Mouse (Mus musculus): ENCODE data around the gene Hepacam. TPM values are rescaled to one million over a fixed set of nuclear protein-coding genes. Genes with fewer than 3 reads are reported as not detected.
A peak's percentile ranks its signal among the peaks of the same experiment; 100 is the strongest.

Gene Hepacam
- polyA plus RNA-seq, 1 experiment from 2014 or later: 7.4 TPM

- no peak for ATAC-seq (ENCODE audit: low FRiP score)
- H3K36me3 ChIP-seq: no peaks in the 10 kb centered on the region
- H3K9me3 ChIP-seq: no peaks in the 10 kb centered on the region
- no peak overlapping the region for H3K4me3 ChIP-seq
- H3K27me3 ChIP-seq: no peaks in the 10 kb centered on the region
- no peak overlapping the region for H3K4me2 ChIP-seq
- H3K4me1 ChIP-seq (replicated peaks): peaks cover 21% of the 10 kb centered on the region
- WGBS: 67% methylated on average over 1 of the region's 1 CpGs
- no peak overlapping the region for H3K27ac ChIP-seq
- H3K9ac ChIP-seq: no peak overlapping the region
Observed at GRCm38 (mm10) chr9:37362881-37363280, 4.3 kb upstream of the Hepacam start.

- Histone ChIP-seq H3K4me1 (replicated peaks) (peaks cover 20% of the 10 kb centered on the region), H3K27ac (no peak overlapping the region), H3K9ac (no peak overlapping the region), H3K36me3 (no peaks in the 10 kb centered on the region), H3K9me3 (no peaks in the 10 kb centered on the region), H3K27me3 (no peaks in the 10 kb centered on the region), H3K4me3 (no peak overlapping the region), H3K4me2 (no peak overlapping the region)
- no peak for ATAC-seq (ENCODE audit: low FRiP score)
- WGBS: 64% methylated on average over 3 of the region's 3 CpGs
Observed at GRCm38 (mm10) chr9:37363551-37363950, 3.6 kb upstream of the Hepacam start.

- Histone ChIP-seq H3K9me3 (no peaks in the 10 kb centered on the region), H3K36me3 (no peaks in the 10 kb centered on the region), H3K27me3 (no peaks in the 10 kb centered on the region), H3K4me2 (no peak overlapping the region), H3K4me3 (no peak overlapping the region), H3K27ac (no peak overlapping the region), H3K4me1 (replicated peaks) (peaks cover 12% of the 10 kb centered on the region), H3K9ac (no peak overlapping the region)
- ATAC-seq (ENCODE audit: low FRiP score): no peak
- 67% methylated on average over 3 of the region's 3 CpGs for WGBS
Observed at GRCm38 (mm10) chr9:37364392-37364791, 2.8 kb upstream of the Hepacam start.

GRCm38 (mm10) chr9:37365706-37366105 is 1.4 kb upstream of the Hepacam start:
- WGBS: 76% methylated on average over 5 of the region's 5 CpGs
- ATAC-seq (ENCODE audit: low FRiP score): no peak
- Histone ChIP-seq H3K4me3 (no peak overlapping the region), H3K4me1 (replicated peaks) (0 out of 2 replicates have a peak, but pooled peaks cover 2% of the 10 kb centered on the region), H3K27ac (no peak overlapping the region), H3K9me3 (no peaks in the 10 kb centered on the region), H3K36me3 (no peaks in the 10 kb centered on the region), H3K27me3 (no peaks in the 10 kb centered on the region), H3K4me2 (no peak overlapping the region), H3K9ac (no peak overlapping the region)

GRCm38 (mm10) chr9:37368081-37368830 is 1.1 kb downstream of the Hepacam start:
- no peaks in the 10 kb centered on the region for H3K9me3 ChIP-seq

GRCm38 (mm10) chr9:37368860-37369259 is 1.7 kb downstream of the Hepacam start:
- Histone ChIP-seq H3K4me3 (no peak overlapping the region), H3K27ac (no peak overlapping the region), H3K36me3 (no peaks in the 10 kb centered on the region), H3K27me3 (no peaks in the 10 kb centered on the region), H3K9me3 (no peaks in the 10 kb centered on the region), H3K4me2 (peak overlapping the region; percentile 1; the same call in 1 of the 2 replicates), H3K4me1 (replicated peaks) (no peaks in the 10 kb centered on the region), H3K9ac (no peak overlapping the region)
- WGBS: 88% methylated on average over 8 of the region's 8 CpGs
- no peak for ATAC-seq (ENCODE audit: low FRiP score)

More at GRCm38 (mm10) chr9:37368081-37368830, 1.1 kb downstream of the Hepacam start:
- peak overlapping the region; percentile 1; the same call in 1 of the 2 replicates for H3K4me2 ChIP-seq
- H3K4me1 ChIP-seq (replicated peaks): no peaks in the 10 kb centered on the region
- peak overlapping the region; percentile 77 for H3K27ac ChIP-seq
- no peaks in the 10 kb centered on the region for H3K36me3 ChIP-seq
- H3K4me3 ChIP-seq: 0 out of 2 replicates have a peak overlapping the region, but pooled peaks have one; percentile 8
- WGBS: 90% methylated on average over 11 of the region's 11 CpGs
- no peak overlapping the region for H3K9ac ChIP-seq
- ATAC-seq (ENCODE audit: low FRiP score): no peak
- no peaks in the 10 kb centered on the region for H3K27me3 ChIP-seq

- Histone ChIP-seq H3K4me2 (no peak overlapping the region), H3K4me1 (replicated peaks) (no peaks in the 10 kb centered on the region), H3K9me3 (no peaks in the 10 kb centered on the region), H3K27ac (no peak overlapping the region), H3K36me3 (no peaks in the 10 kb centered on the region), H3K4me3 (no peak overlapping the region), H3K27me3 (no peaks in the 10 kb centered on the region), H3K9ac (no peak overlapping the region)
- 88% methylated on average over 7 of the region's 7 CpGs for WGBS
- no peak for ATAC-seq (ENCODE audit: low FRiP score)
Observed at GRCm38 (mm10) chr9:37371232-37371801, 4.2 kb downstream of the Hepacam start.

GRCm38 (mm10) chr9:37375718-37376117 is 8.6 kb downstream of the Hepacam start:
- H3K27me3 ChIP-seq: no peaks in the 10 kb centered on the region
- WGBS: 80% methylated on average over 5 of the region's 5 CpGs
- H3K4me3 ChIP-seq: no peak overlapping the region
- H3K9me3 ChIP-seq: no peaks in the 10 kb centered on the region
- H3K36me3 ChIP-seq: no peaks in the 10 kb centered on the region
- H3K27ac ChIP-seq: no peak overlapping the region
- H3K4me2 ChIP-seq: no peak overlapping the region
- ATAC-seq (ENCODE audit: low FRiP score): no peak
- no peak overlapping the region for H3K9ac ChIP-seq
- no peaks in the 10 kb centered on the region for H3K4me1 ChIP-seq (replicated peaks)

GRCm38 (mm10) chr9:37383161-37383560 is 16.0 kb downstream of the Hepacam start:
- Histone ChIP-seq H3K9me3 (no peaks in the 10 kb centered on the region), H3K27me3 (peaks cover 16% of the 10 kb centered on the region), H3K27ac (no peak overlapping the region), H3K36me3 (no peaks in the 10 kb centered on the region), H3K9ac (no peak overlapping the region), H3K4me3 (no peak overlapping the region), H3K4me2 (no peak overlapping the region), H3K4me1 (replicated peaks) (peaks cover 9% of the 10 kb centered on the region)
- WGBS: 92% methylated on average over 6 of the region's 6 CpGs
- ATAC-seq (ENCODE audit: low FRiP score): no peak

- 8% methylated on average over 47 of the region's 54 CpGs for WGBS
- H3K9ac ChIP-seq: peak overlapping the region; percentile 79
- H3K4me2 ChIP-seq: peak overlapping the region; percentile 81
- H3K4me1 ChIP-seq (replicated peaks): peaks cover 9% of the 10 kb centered on the region
- no peaks in the 10 kb centered on the region for H3K36me3 ChIP-seq
- peak overlapping the region; percentile 60 for H3K27ac ChIP-seq
- peak overlapping the region; percentile 56 for H3K4me3 ChIP-seq
- peak; percentile 88 for ATAC-seq (ENCODE audit: low FRiP score)
- H3K9me3 ChIP-seq: no peaks in the 10 kb centered on the region
- peaks cover 16% of the 10 kb centered on the region for H3K27me3 ChIP-seq
Observed at GRCm38 (mm10) chr9:37384284-37385182, 17.4 kb downstream of the Hepacam start.

GRCm38 (mm10) chr9:37390891-37391290 is 23.7 kb downstream of the Hepacam start:
- no peak for ATAC-seq (ENCODE audit: low FRiP score)
- H3K4me1 ChIP-seq (replicated peaks): no peaks in the 10 kb centered on the region
- H3K27ac ChIP-seq: no peak overlapping the region
- no peak overlapping the region for H3K4me2 ChIP-seq
- no peaks in the 10 kb centered on the region for H3K36me3 ChIP-seq
- no peaks in the 10 kb centered on the region for H3K9me3 ChIP-seq
- H3K4me3 ChIP-seq: no peak overlapping the region
- H3K9ac ChIP-seq: no peak overlapping the region
- 60% methylated on average over 2 of the region's 2 CpGs for WGBS
- peaks cover 10% of the 10 kb centered on the region for H3K27me3 ChIP-seq

GRCm38 (mm10) chr9:37392071-37392470 is 24.9 kb downstream of the Hepacam start:
- WGBS: 53% methylated on average over 2 of the region's 2 CpGs
- H3K4me2 ChIP-seq: no peak overlapping the region
- H3K36me3 ChIP-seq: no peaks in the 10 kb centered on the region
- ATAC-seq (ENCODE audit: low FRiP score): no peak
- H3K4me1 ChIP-seq (replicated peaks): no peaks in the 10 kb centered on the region
- H3K9ac ChIP-seq: no peak overlapping the region
- H3K4me3 ChIP-seq: no peak overlapping the region
- no peak overlapping the region for H3K27ac ChIP-seq
- no peaks in the 10 kb centered on the region for H3K9me3 ChIP-seq
- H3K27me3 ChIP-seq: 0 out of 2 replicates have a peak, but pooled peaks cover 1% of the 10 kb centered on the region

Measured in hindbrain, embryonic 13.5 days (tissue).